Mouse (Mus musculus): ENCODE data around the gene Tnni2.
A peak's percentile ranks its signal among the peaks of the same experiment; 100 is the strongest.

Gene Tnni2

DNA sequence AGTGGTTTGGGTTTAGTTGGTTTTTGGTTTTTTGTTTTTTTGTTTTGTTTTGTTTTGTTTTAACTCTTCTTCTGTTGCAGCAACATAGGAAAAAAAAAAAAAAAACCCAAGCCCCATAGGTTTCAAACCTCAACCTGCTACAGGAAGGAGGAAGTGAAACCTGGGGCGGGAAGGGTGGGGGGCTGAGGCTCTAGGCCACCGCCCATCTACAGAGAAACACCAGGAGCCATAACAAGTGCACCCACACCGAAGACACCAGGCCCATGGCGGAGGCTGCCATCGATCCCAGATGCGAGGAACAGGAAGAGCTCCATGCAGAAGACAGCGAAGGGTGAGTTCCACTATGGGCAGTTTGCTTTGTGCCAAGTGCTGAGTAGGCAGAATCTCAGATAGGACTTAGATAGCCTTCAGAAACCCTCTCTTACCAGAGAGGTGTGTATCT lies 19.0 kb downstream of the Tnni2 start, which contains the start of gene Lsp1:
TSS of gene Lsp1 (plus strand) at position 174 of the 442 bp plus-strand sequence.
- DNase-seq: peak; percentile 53 to 60

DNA sequence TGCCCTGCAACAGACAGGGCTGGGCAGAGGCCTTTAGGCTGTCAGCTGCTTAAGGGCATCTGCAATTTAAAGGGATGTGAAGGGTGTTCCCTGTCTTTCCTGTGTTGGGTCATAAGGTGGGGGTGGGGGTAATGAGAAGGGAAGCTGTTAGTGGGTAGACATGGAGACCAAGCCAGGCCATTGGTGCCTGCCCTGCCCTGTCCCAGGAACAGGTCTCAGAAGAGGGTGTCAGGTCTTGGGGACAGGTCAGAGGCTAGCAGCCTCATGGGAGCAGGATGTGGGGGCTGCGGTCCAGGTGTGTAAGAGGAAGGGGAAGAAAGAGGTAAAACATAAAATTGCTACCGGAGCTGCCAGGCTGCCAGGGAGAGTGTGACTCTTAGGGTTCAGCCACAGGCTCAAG lies 19.8 kb downstream of the Tnni2 start:
- DNase-seq: peak; percentile 60 to 70

DNA sequence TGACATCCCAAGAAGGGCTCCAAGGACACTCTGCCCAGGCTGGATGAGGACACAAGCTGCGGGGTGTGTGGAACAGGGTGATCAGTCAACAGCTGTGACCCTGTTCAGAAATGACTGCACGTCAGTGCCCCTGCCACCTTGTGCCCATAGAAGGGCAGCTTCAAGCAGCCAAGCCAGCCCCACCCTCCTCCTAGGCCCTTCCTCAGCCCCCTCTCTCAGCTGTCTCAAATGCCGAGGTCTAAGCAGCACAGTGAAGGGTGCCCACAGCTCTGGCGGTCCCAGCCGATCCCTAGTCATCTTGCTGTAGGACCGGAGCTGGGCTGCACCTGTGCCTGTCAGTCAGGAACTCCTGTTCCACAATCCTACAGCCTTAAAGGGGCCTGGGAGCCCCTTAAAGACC lies 20.6 kb downstream of the Tnni2 start:
- peak; percentile 30 to 47 for DNase-seq

DNA sequence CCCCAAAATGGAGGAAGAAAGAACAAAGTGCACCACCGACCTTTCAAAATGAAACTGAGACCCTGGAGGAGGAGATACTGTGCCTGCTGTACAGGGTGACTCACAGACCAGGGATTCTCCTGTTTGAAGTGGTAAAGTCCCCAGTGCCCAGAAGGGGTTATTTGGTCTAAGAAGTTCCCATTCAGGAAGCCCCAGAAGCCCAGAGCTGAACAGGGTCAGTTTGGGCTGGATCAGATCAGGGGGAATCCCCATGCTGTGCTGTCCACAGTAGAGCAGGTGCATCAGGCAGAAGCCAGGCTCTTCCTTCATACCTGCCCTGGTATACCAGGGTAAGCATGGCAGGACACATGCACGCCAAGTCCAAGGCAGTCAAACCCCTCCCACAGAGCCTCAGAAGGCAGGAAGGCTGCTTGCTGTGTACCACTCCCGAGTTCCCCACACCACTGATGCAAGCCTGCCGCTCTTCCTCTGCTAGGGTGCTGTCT lies 21.0 kb downstream of the Tnni2 start:
- DNase-seq: peak; percentile 43 to 51

DNA sequence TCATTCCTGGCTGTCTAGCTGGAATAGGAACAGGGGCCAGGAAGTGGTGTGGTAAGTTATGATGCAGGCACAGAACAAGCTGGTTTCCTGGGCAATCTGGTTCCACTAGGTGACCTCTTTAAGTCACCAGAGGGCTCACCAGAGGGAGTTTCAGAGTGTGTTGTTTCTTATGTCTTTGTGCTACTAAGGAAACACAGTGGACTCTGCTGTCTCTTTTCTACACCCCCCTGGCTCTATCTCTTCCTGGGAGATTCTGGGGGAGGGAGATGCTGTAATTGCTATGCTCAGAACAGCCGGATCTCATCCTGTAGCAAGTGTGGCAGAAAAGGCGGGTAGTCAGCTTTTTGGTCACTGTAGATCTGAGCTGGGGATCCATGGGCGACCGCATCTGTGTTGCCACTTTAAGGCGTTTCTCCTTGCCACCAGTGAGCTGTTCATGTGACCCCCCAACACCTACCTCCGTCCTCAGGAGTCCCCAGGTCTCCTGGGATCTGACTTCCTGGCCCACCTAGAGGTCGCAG lies 28.6 kb downstream of the Tnni2 start:
- DNase-seq: no peak

DNA sequence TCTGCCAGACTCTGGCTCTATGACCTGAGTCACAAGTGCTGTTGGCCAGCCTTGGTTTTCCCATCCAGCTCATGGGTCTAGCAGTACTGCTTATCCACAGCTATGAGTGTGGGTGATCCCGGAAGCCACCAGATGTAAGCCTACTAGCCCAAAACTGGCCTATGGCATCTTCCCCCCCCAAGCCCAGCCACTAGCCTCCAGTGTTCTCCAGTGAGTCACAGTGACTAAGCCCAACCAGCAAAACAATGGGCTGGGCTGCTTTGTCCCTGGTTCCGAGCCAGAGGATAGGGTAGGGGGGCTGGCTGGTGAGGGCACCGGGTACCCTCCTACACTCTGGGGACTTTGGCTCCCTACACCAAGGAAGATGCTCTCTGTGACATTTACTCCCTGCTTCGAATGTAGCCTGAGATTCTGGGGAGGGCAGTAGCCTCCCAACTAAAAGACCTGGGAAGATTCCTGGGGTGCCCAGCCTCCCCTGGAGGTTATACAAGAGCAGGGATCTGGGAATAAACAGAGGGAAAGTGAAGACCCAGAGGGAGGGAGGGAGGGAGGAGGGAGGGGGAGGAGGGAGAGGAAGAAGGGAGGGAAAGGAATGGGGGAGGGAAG lies 29.3 kb downstream of the Tnni2 start:
- peak; percentile 1 to 3 for DNase-seq

DNA sequence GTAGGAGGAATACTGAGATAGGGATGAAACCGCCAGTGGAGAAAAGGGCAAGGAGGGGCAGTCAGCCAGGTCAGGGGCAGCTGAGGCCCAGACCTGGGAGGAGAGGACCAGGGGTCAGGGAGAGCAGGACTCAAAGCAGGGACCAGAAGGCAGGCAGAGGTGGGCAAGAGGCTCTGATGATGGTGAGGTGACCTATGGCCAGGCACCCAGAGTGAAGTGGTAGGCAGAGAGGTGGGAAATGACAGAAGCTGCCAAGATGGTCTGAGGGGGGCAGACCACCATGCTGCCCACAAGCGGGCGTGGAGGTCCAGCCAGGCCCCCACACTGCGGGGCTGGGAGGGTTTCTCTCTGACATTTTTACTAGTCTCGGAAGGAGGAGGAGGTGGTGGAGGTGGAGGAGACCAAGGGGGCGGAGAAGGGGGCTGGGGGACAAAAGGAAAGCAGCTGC lies 29.8 kb downstream of the Tnni2 start:
- peak; percentile 0 to 4 for DNase-seq

DNA sequence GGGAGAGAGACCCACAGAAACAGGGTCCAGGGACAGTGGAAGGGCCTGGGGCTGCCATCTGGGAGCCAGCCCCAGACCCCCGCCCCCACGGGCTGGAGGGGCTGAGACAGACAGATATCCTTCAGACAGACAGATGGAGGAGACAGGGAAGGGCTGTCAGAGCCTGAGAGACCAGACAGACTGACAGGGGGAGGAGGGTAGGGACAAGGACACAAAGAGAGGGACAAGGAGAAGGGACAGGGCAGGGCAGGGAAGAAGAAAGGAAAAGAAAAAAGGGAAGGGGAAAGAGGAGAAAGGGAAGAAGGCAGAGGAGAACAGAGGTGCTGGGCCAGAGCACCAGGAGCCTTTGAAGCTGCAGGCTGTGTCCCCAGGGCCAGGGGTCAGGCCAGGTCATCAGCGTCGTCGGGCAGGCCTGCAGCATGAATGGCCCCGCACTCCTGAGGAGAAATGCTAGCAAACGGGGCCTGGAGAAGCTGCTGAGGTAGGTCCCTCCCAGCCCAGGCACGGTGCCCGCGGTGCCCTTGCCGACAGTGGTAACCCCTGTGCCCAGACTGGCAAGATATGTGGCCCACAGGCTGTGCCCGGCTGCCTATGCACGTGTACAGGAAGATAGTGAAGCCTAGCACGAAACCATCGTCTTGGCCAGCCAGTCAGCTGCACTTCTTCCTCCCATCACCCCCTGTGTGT lies 30.4 kb downstream of the Tnni2 start:
- peak in 1 of 2 experiments; percentile 16 for DNase-seq

DNA sequence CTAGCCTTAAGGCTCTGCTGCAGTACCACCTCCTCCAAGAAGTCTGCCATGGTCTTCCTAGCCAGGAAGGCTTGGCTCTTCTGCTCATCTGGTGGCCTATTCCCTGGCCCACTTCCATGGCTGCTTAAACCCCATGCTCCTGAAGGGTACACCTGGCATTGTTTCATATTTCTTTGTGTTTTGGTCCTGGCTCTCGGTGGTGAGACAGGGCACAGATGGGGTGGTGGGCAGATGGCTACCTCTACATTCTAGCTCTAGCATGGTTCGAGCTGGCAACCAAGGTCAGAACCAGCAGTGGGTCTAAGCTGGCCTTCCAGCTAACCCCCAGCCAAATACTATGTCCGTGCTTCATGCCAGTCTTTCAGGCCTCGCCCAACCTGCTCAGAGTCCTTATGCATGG lies 31.3 kb downstream of the Tnni2 start:
- DNase-seq: peak; percentile 0 to 1

DNA sequence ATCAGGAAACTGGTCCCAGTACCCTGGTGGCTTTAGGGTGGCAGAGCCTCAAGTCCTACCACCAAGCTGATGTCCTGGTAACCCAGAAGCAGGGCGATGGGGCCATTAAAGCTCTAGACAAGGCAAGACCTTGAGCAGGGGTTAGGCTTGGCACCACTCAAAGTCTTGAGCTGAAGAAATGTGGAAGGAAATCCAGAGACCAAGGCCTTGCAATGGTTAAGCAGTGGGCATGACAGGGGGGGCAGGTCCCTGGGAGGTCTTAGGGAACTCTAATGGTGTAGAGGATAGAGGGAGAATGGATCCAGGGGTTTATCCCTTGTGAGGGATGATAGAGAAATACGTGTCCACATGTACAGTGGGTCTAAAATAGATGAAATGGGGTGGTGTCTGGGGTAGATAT lies 31.9 kb downstream of the Tnni2 start:
- DNase-seq: no peak

DNA sequence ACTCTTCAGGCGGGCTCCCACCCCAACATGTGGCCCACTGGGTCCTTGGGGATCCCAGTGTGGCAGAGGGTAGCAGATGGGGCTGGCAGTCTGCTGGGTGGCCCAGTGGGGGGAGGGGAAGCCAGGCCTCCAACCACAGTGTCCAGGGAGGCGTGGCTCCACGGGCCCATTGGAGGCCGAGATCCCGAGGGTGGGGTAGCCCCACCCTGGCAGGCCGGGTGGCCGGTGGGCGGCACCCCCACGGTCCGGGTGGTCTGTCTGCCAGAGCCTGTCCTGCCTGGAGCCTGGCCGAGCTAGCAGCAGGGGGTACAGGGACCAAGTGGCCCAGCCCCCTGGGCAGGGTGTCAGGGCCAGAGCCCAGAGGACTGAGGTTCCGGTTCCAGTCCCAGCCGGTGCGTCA lies 33.2 kb downstream of the Tnni2 start:
- DNase-seq: peak; percentile 2 to 25

DNA sequence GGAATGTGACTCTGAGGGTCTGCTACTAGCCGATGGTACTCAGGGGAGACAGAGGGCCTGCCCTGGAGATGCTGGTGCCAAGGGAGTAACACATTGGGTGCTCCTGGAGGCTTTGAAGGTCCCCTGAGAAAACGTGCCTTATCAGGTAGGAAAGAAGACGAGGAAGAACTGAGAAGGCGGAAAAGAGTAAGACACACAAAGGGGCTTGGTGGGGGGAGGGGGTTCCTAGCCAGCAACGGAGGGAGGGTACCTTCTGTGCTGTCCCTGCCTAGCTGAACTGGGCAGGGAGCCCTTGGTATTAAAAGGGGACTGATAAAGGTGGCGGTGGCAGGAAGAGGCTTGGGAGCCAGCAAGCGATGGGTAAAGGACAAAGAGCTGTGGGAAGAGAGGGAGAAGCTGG lies 34.0 kb downstream of the Tnni2 start:
- peak in 1 of 2 experiments; percentile 2 for DNase-seq

DNA sequence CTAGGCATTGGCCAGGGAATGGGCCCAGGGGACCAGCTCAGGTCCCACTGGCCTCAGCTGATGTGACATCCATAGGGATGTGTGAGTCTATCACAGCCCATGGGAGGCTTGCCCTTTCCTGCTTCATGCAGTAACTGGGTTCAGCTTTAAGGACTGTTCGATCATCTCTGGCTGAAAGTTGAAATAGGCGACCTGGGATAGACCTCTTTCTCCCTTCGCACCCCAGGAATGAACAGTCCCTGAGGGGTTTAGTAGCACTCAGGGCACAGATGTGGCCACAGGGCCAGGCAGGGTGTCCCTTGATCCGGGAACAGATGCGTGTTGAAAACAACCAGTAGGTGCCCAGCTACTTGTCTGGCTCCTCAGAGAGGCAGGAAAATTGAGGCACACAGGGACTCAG lies 34.7 kb downstream of the Tnni2 start:
- DNase-seq: peak in 1 of 2 experiments; percentile 3

DNA sequence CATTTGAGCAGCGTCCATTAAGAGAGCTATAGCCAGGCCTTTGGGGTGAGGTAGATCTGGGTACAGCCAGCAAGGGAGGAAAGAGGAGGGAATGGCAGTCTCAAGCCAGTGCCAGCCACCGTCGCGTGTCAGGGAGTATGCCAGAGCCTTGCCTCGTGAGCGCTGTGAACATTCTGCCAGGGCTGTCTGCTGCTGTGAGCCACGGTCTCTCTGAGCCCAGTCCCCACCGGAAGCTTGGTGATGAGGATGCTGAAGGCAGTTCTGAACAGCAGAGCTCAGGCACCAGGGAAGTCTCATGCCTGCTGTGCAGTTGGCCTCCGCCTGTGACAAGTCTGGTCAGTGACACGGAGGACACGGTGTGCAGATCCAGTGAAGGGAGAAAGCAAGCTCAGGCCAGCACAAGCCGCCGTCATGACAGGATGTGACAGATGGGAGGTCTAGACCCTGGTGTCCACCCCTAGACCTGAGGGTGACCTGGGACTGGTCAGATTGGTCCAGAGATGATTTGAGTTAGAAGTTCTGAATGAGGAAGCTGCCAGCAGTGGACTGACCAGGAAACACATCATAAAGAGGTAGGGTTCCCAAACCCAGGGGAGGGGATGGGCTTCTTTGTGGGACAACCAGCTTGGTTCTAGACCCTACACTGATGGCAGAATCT lies 35.3 kb downstream of the Tnni2 start:
- peak in 1 of 2 experiments; percentile 3 for DNase-seq

DNA sequence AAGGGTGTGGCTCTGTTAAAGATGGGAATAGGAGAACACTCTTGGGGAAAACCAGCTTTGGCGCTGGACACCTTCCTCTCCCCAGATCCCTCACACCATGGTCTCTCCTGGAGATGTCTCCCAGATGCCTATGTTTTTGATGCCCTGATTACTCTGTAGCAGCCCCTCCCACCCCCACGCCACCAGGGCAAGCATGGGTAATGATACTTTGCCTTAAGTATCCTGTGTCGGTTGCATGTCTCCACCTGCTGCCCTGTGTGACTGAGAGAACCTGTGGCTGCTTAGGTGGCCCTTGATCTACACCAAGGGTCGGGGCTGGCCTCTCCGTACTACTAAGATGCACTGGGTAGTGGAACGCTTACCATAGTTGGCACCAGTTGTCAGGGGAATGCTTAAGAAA lies 36.4 kb downstream of the Tnni2 start:
- DNase-seq: no peak

DNA sequence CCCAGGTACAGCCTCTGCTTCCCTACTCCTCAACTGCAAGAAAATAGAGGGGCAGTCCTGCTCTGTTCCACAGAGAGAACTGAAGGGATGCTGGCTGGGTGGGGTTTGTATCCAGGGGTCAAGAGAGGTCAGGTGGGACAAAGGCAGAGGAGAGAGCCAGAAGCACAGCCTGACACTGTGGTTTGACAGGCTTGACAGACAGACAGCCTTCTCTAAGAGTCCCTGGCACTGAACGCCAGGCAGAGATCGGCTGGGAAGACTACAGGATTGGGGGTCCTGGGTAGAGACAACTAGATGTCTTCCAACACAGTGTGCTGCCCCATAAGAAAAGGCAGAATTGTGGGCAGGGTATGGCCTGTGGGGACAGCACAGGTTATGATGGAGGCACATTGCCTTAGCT lies 37.0 kb downstream of the Tnni2 start:
- no peak for DNase-seq

DNA sequence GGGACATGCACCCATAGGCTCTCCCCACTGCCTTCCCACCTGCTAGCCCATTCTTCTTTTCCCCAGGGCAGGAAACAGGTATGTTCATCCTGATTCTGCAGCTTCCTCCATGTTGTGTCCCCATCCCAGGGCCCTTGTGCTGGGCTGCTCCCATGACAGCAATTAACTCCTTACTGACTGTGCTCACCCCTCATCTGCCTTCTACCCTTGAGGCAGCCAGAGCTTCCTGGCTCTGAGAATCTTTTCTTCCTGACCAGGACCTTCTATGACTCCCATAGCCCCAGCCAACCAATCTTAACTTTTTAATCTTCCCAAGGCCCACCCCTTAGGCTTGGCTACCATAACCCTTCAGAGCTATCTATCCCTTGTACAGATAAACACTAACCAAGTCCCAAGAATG lies 37.7 kb downstream of the Tnni2 start:
- DNase-seq: no peak

DNA sequence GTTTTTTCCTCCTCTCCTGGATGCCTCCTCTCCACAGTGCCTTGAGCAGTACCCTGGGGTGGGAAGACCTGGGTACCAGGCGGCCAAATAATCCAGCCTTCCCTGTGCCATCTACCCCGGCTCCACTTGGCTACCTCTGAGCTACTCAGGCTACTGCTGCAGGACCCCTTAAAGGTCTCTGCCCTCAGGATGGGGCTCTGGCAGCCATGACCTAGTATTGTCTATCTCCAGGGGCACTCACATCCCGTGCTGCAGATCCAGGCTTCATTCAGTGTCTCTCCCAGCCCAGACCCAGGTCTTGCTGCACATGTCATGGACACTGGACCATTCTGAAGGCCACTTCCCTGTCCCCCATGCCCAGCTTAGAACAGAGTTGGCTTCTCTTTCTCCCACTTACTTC lies 38.3 kb downstream of the Tnni2 start:
- no peak for DNase-seq

DNA sequence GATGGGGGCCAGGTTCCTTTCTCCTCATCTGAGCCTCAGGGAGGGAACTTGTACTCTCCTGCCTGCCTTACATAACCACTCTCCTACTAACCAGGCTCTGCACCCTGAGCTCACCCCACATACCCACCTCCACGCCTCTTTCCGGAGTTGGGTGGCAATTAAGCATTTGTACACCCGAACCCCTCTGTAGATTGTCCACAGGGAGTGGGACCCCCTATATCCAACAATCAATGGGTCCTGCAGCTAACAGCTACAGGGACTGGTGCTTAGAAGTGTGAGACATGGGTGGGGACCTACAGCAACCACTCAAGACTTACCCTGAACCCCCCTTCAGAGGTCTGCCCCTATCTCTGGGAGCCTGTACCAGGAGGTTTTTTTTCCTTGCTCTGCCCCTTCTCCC lies 39.1 kb downstream of the Tnni2 start:
- DNase-seq: no peak

DNA sequence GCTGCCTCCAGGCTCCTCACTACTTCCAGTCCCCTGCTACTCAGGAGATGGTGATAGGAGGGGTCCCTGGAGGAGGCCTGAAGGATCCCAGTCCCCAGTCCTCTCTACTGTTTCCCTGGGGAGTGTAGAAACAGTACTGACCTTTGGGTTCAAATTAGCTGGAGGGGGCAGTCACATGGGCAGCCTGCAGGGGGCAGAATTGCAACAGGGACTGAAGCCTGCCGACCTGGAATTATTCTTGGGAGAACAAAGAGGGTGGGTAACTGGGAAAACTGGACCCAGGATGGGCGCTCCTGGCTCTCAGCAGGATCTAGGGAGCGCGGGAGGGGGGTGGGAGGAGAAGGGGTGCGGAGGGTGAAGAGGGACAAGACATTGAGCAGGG lies 39.6 kb downstream of the Tnni2 start:
- DNase-seq: peak; percentile 49 to 50

DNA sequence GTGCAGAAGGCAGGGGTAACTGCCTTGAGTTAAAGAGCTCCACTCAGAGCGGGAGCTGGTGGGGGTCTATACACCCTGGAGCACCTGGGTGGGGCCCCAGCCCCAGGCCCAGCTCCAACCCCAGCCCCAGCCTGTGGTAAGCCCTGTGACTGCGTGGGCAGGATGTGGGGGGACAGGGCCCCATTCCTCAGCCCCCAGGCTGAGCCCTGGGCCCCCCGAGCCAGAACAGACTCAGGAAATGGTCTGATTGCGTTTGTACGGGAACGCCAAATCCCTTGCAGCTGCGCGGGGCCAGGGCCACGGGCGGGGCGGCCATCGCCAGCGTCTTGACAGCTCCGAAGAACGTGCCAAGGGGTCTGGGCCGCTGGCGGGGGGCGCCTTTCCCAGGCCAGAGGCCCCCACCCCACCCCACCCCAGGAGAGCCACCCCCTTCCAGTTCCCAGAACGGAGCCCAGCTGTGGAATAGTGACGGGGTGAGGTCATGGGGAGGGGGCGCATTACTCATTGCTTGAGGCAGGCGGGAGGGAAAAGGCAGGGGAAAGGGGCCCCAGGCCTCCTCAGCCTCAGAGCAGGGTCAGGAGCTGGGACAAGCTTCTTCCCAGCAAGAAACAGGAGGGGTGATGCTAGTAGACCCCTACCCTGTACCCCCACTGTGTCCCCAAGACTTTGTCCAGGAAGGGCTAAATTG lies 40.1 kb downstream of the Tnni2 start:
- peak; percentile 50 to 76 for DNase-seq

DNA sequence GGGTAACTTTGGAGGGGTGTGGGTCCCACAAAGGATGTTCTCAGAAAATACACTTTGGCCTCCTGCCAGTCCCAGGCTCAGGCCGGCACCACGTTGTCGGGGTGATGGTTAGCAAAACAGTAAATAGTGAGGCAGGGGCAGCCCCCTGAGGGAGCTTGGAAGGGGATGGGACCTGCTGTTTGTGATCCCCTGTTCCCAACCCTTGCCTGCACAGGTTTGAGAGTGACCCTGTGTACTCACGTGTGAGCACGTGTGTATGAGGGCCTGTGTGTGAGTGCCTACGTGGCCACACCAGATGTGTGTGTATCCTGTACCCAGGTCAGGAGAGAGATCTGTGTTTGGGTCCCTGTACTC lies 40.6 kb downstream of the Tnni2 start:
- no peak for DNase-seq

DNA sequence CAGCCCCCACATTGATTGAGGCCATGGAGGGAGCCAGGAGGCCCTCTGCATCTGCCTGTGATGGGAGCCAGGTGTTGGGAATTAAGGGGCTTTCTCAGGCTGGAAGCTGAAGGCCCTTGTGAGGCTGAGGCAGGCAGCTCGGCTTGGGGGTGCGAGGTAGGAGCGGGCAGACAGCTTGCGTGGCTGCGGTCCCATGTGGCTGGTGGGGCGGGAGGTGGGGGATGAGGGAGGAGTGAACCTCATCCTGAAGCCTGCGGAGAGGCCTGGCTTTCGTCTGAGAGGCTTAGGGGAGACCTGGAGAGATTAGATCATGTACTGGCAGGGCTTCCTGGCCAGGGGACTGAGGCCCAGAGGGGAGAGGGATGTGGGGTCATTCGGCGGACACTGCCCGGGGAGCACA lies 41.5 kb downstream of the Tnni2 start:
- no peak for DNase-seq
